Mouse (Mus musculus): ENCODE results near the gene Snap29. TPM values are rescaled to one million over a fixed set of nuclear protein-coding genes. Genes with fewer than 3 reads are reported as not detected.

The Snap29 gene
- polyA plus RNA-seq (2017; shearing (Covaris generic)), result 19.4 TPM

GRCm38 (mm10) chr16:17405736-17406443, at the start of gene Snap29, which contains the start of gene Pi4ka:
Snap29 (plus strand) TSS chr16:17405986.
Pi4ka (minus strand) TSS chr16:17406314.

GRCm38 (mm10) chr16:17451541-17452372, 46.0 kb downstream of the Snap29 start, which contains the start of gene Crkl:
Crkl (plus strand) TSS chr16:17451987.

Other genes with a start within 250 kb of the Snap29 start
- gene Ube2l3, start 203.3 kb upstream of the Snap29 start, polyA plus RNA-seq (2017; shearing (Covaris generic)), result 289 TPM
- not detected for gene Rimbp3, start 197.4 kb upstream of the Snap29 start, polyA plus RNA-seq (2017; shearing (Covaris generic))
- 2.4 TPM for gene Hic2, start 172.4 kb upstream of the Snap29 start, polyA plus RNA-seq (2017; shearing (Covaris generic))
- 145 TPM for gene Tmem191c, start 129.9 kb upstream of the Snap29 start, polyA plus RNA-seq (2017; shearing (Covaris generic))
- gene Serpind1, start 74.6 kb upstream of the Snap29 start, polyA plus RNA-seq (2017; shearing (Covaris generic)), result 0.29 TPM
- gene Pi4ka, start 328 bp downstream of the Snap29 start, polyA plus RNA-seq (2017; shearing (Covaris generic)), result 71.0 TPM
- 65.7 TPM for gene Crkl, start 46.0 kb downstream of the Snap29 start, polyA plus RNA-seq (2017; shearing (Covaris generic))
- gene Aifm3, start 83.6 kb downstream of the Snap29 start, polyA plus RNA-seq (2017; shearing (Covaris generic)), result not detected
- gene Lztr1, start 102.7 kb downstream of the Snap29 start, polyA plus RNA-seq (2017; shearing (Covaris generic)), result 72.2 TPM
- gene Thap7, start 125.2 kb downstream of the Snap29 start, polyA plus RNA-seq (2017; shearing (Covaris generic)), result 80.5 TPM
- not detected for gene Lrrc74b, start 155.3 kb downstream of the Snap29 start, polyA plus RNA-seq (2017; shearing (Covaris generic))
- not detected for gene P2rx6, start 155.9 kb downstream of the Snap29 start, polyA plus RNA-seq (2017; shearing (Covaris generic))
- gene Slc7a4, start 177.2 kb downstream of the Snap29 start, polyA plus RNA-seq (2017; shearing (Covaris generic)), result 1.6 TPM
- 20.8 TPM for gene Smpd4, start 213.4 kb downstream of the Snap29 start, polyA plus RNA-seq (2017; shearing (Covaris generic))
- 0.72 TPM for gene Ccdc74a, start 240.5 kb downstream of the Snap29 start, polyA plus RNA-seq (2017; shearing (Covaris generic))